Mouse (Mus musculus) regulatory T cell (primary cell): ENCODE measurements around the gene D330020A13Rik.
"Not testable (repeated sequence)": the region's sequence is repeated elsewhere in the genome, so short reads cannot be mapped to it uniquely, and the experiment has no call there.

Experiments
- in situ Hi-C: fragments of 300-600 bp; cut with MboI, MseI; formaldehyde crosslinking; loops from one replicate; pipeline ENCODE4 v1.15.1; 2025; ENCODE audit warnings: high pct_unique_total_duplicates

The D330020A13Rik gene

GRCm38 (mm10) chr6:120296589-120296988 lies 2.4 kb downstream of the D330020A13Rik start:
- in situ Hi-C loops = not testable (repeated sequence)

DNA sequence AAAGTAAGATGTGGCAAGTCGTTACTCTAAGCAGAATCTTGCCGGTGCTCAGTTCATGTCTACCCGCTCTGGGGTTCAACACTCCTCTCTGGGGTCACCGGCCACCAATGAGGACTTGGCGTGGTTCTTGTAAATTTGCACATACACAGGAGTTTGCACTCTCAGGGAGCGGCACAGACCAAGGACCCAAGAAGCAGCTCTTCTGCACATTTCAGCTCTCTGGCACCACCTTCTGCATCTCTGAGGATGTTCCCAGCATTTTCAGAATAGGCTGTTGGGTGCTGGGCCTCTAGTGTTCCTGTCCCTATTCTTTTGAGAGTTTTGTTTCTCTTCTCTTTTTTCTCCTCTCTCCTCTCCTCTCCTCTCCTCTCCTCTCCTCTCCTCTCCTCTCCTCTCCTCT lies 7.0 kb downstream of the D330020A13Rik start:
- in situ Hi-C loops = no loop called here

DNA sequence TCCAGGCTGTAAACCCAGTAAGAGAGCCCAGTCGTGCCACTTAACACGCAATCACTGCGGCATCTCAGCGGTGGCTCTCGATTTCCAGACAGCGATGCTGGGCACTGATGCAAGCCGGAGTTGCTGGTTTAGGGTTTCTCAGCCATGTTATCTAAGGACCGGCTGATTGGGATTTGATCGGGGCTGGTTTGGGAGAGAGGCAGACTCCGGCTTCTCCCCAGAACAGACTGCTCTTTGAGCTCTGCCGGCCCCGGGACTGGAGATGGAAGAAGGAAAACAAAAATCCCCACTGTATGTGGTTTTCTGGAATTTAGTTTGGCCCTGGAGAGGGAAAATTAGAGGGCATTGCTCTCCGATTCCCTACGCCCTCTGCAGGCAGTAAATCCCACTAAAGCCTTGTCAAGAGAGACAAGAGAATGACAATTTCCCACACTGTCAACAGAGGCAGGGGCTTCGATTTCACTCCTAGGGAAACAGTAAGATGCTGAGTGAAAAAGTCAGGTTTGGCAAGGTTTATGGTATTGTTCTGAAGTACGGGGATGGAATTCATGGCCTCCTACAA lies 8.7 kb downstream of the D330020A13Rik start:
- in situ Hi-C loops = no loop called here

DNA sequence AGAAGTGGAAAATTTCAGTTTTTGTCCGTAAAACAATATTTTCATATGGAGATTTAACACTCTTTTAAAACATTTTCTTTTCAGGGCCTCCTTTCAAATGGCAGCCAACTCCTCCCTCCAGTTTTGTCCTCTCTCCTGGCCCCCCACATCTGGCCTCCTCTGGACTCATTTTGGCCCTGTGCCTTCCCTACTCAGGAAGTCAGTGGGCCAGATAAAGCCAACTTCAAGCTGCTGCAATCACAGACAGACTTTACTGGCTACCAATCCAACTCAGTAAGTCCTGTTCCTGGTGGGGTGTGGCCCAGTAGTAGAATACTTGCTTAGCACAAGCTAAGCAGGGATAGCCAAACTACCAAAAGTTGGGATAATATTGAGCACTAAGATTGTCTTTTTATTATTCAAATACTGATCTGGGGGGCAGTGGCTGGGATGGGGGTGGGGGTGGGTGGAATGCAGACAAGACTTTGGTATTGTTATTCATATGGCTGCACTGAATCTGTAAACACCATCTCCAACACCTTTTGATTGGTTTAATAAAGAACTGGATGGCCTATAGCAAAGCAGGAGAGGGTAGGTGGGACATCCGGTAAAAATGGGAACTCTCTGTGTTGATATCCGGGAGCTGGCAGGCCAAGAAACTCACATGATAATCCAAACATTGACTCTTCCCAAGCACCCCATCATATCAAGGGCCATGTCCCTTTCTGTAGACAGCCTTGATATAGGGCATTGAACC lies 12.9 kb downstream of the D330020A13Rik start:
- in situ Hi-C loops = no loop called here

DNA sequence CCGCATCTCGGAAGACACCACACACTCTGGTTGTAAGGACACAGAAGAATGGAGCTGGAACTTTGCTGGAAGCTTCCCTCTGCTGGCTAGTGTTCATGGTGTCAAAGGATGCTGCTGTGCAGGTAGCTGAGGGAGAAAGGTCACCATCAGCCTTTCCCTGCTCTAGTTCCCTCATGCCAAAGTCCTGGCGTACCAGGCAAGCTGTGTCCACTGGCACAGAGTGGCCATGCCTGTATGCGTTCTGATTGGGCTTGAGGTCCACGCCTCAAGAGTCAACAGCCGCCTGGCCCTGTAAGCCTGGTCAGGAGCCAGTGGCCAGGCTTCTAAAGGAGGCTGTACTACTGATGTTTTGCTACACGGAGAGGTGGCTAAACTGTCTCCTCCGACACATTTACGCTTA lies 15.2 kb downstream of the D330020A13Rik start:
- in situ Hi-C loops = no loop called here

DNA sequence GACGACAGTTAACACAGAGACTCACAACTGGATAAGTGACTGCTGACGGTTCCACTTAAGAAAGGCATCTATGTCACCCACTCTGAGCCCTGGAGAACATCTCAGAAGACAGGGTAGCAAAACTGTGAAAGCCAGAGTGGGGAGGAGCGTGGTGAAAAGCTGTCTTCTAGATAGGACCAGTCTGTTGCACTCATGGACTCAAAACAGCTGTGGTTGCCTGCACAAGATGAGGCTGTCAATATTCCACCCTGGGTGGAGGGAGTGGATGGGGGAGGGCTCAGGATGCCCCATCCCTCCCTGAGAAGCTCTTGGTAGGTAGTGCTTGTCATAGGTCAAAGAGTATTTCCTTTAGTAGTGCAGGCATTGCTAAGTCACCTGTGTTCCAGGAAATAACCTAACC lies 15.6 kb downstream of the D330020A13Rik start:
- in situ Hi-C loops = loop anchor here (5.0 kb wide), 1 partner anchor 427 kb away; no protein-coding TSS in a partner anchor

DNA sequence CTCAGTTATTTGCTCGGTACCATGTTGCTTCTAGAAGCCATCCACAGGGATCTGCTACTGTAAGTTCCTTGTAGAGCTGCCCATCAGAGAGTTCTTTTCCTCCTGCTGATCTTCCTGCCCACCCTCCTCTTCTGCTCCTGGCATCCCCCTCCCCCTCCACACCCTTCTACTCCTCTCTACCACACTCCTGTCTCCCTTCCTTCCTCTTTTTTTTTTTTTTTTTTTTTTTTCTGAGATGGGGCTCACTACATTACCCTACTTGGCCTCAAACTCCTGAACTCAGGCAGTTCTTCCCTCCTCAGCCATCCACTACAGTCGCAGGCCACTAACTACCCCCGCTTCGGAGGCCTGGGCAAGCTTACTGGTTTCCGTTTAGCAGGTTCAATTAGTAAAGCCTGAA lies 18.3 kb downstream of the D330020A13Rik start:
- in situ Hi-C loops = loop anchor here (5.0 kb wide), 1 partner anchor 430 kb away; no protein-coding TSS in a partner anchor

DNA sequence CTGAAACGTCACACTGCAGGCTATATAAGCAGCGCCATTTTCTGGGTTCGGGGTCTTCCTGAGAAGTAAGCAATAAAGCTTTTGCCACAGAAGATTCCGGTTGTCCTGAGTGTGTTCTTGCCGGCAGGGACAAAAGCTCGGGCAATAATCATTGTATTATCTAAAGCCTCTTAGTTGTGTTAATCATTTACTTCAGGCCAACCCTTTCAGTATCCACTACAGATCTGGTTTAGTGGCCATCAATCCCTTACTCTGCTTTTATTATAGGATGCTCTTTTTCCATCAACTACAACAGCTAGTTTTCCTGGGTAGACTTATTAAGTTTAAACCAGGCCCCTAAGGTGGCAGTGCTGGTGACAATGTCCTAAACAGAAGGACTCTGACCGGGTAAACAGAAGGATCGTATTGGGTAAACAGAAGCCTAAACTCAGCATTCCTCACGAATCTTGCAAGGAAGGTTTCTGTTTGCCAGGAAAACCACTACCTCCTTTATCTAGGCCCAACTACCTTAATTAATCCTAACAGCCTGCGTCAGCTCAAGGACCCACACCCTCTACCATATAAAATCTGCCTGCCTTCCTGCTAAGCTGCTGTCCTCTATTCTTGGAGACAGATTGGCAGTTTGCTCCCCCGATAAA lies 24.3 kb downstream of the D330020A13Rik start:
- in situ Hi-C loops = no loop called here

GRCm38 (mm10) chr6:120319129-120319528 lies 25.0 kb downstream of the D330020A13Rik start:
- in situ Hi-C loops = no loop called here

DNA sequence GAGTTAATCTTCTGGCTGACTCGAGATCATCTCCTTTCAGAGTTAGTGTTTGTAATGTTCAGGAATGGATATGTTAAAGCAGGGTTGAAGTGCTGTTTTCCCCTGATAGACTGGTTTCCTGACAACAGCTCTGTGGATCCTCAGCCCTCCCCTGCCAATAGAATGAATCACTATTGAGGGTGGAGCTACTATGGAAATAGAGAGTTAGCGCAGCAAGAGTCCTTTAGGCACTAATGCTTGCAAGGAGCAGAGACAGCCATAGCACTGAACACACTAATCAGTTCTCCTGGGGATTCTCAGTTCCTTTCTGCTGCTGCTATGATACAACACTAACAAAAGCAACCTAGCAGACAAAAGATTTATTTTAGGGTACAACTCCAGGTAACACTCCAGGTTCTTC lies 26.2 kb downstream of the D330020A13Rik start:
- in situ Hi-C loops = no loop called here

GRCm38 (mm10) chr6:120324295-120324927 lies 30.2 kb downstream of the D330020A13Rik start:
- in situ Hi-C loops = no loop called here

GRCm38 (mm10) chr6:120332351-120332750 lies 38.2 kb downstream of the D330020A13Rik start:
- in situ Hi-C loops = no loop called here

GRCm38 (mm10) chr6:120343992-120344391 lies 49.8 kb downstream of the D330020A13Rik start:
- in situ Hi-C loops = no loop called here
